Mouse (Mus musculus) forebrain, postnatal 0 days (tissue): ENCODE measurements around the gene Uox. TPM values are rescaled to one million over a fixed set of nuclear protein-coding genes. Genes with fewer than 3 reads are reported as not detected.

Experiments used
- ATAC-seq: fragments of 200-750 bp; cut with Nextera tagmentation; 2 replicates; pipeline ENCODE4 v1.8.0; 2017; ENCODE audit warnings: mild to moderate bottlenecking, moderate library complexity
- DNase-seq: peaks from one replicate; pipeline ENCODE4 v3.0.0-alpha.2; 2015
- H3K27ac ChIP-seq: fragments of 300-500 bp; sonication (generic); 2 replicates; pipeline ENCODE4 v1.5.1; 2014; ENCODE audit warnings: low read depth, mild to moderate bottlenecking, antibody characterized with exemption, low read length, moderate library complexity, mixed read lengths
- H3K27me3 ChIP-seq: fragments of 300-500 bp; sonication (generic); 2 replicates; pipeline ENCODE4 v1.6.1; 2014; ENCODE audit warnings: mild to moderate bottlenecking, low read length, mixed read lengths; ENCODE audit not compliant: insufficient read depth
- H3K36me3 ChIP-seq: fragments of 300-500 bp; sonication (generic); 2 replicates; pipeline ENCODE4 v1.6.1; 2014; ENCODE audit warnings: mild to moderate bottlenecking, moderate library complexity; ENCODE audit not compliant: insufficient read depth
- H3K4me1 ChIP-seq: fragments of 300-500 bp; sonication (generic); 2 replicates; pipeline ENCODE4 v1.6.1; 2014; ENCODE audit warnings: antibody characterized with exemption; ENCODE audit not compliant: insufficient read depth
- H3K4me2 ChIP-seq: fragments of 300-500 bp; sonication (generic); 2 replicates; pipeline ENCODE4 v1.6.1; 2014; ENCODE audit warnings: low read depth, mild to moderate bottlenecking, moderate library complexity
- H3K4me3 ChIP-seq: fragments of 300-500 bp; sonication (generic); 2 replicates; pipeline ENCODE4 v1.5.1; 2014; ENCODE audit warnings: low read depth, low read length, mixed read lengths
- H3K9ac ChIP-seq: fragments of 300-500 bp; sonication (generic); 2 replicates; pipeline ENCODE4 v1.6.1; 2014; ENCODE audit warnings: mild to moderate bottlenecking
- H3K9me3 ChIP-seq: fragments of 300-500 bp; sonication (generic); 2 replicates; pipeline ENCODE4 v1.6.1; 2016; ENCODE audit warnings: low read length
- CTCF ChIP-seq: sonication (generic); IDR thresholded peaks from 2 replicates; pipeline ENCODE4 v1.5.1; 2016; ENCODE audit warnings: antibody characterized with exemption, control low read depth, low read depth
- WGBS: fragments of 180-500 bp; shearing (Covaris S2); extraction: QIAGEN DNeasy Blood & Tissue Kit; methylation state at CpG from one replicate; pipeline ENCODE4 v1.1.7; 2014; 5-methylcytosine and 5-hydroxymethylcytosine counted together
- polyA plus RNA-seq: library from polyadenylated mRNA; unstranded; fragments of >200 nt; fragmentation: Nextera tagmentation; extraction: Ambion mirVana; gene quantifications from 2 replicates; pipeline ENCODE4 v1.2.1, GENCODE M21; 2015
- total RNA-seq: library from RNA; depleted of rRNA; stranded (reverse); fragments of >200 nt; gene quantifications from 2 replicates; pipeline ENCODE4 v1.2.3, GENCODE M21; 2014

Gene Uox
- total and polyA plus RNA-seq, 2 experiments from 2014 or later, result 0.25 to 0.43 TPM

- DNase-seq, result no peak
- Histone ChIP-seq H3K4me1 (no peaks in the 10 kb centered on the region), H3K9me3 (no peaks in the 10 kb centered on the region), H3K4me3 (no peak overlapping the region), H3K9ac (no peak overlapping the region), H3K4me2 (no peak overlapping the region), H3K36me3 (no peaks in the 10 kb centered on the region), H3K27ac (no peak overlapping the region), H3K27me3 (no peaks in the 10 kb centered on the region)
- 59% methylated on average over 7 of the region's 7 CpGs for WGBS
- no peak for TF ChIP-seq CTCF
- no peak for ATAC-seq
These were observed 15.4 kb upstream of the Uox start for GRCm38 (mm10) chr3:146554816-146555215.

GRCm38 (mm10) chr3:146556567-146556966, 13.7 kb upstream of the Uox start:
- Histone ChIP-seq H3K9ac (no peak overlapping the region), H3K4me1 (no peaks in the 10 kb centered on the region), H3K4me3 (no peak overlapping the region), H3K9me3 (no peaks in the 10 kb centered on the region), H3K36me3 (no peaks in the 10 kb centered on the region), H3K27ac (no peak overlapping the region), H3K27me3 (no peaks in the 10 kb centered on the region), H3K4me2 (no peak overlapping the region)
- DNase-seq (no peak), ATAC-seq (no peak)
- TF ChIP-seq CTCF, result 0 out of 2 replicates have a peak, but pooled peaks have one; percentile 7
- WGBS, result 65% methylated on average over 1 of the region's 1 CpGs

- Histone ChIP-seq H3K36me3 (no peaks in the 10 kb centered on the region), H3K9ac (no peak overlapping the region), H3K27me3 (no peaks in the 10 kb centered on the region), H3K27ac (0 out of 2 replicates have a peak overlapping the region, but pooled peaks have one; percentile 0), H3K4me2 (no peak overlapping the region), H3K4me1 (no peaks in the 10 kb centered on the region), H3K9me3 (no peaks in the 10 kb centered on the region), H3K4me3 (no peak overlapping the region)
- DNase-seq, result peak; percentile 26
- no peak for TF ChIP-seq CTCF
- peak; percentile 38; the same call in 1 of the 2 replicates for ATAC-seq
- 76% methylated on average over 6 of the region's 6 CpGs for WGBS
These were observed 12.7 kb upstream of the Uox start for GRCm38 (mm10) chr3:146557507-146557906.

GRCm38 (mm10) chr3:146562936-146563335, 7.3 kb upstream of the Uox start:
- Histone ChIP-seq H3K9ac (no peak overlapping the region), H3K9me3 (no peaks in the 10 kb centered on the region), H3K4me1 (peaks cover 7% of the 10 kb centered on the region; the same call in 1 of the 2 replicates), H3K4me3 (no peak overlapping the region), H3K27ac (no peak overlapping the region), H3K27me3 (no peaks in the 10 kb centered on the region), H3K4me2 (no peak overlapping the region), H3K36me3 (no peaks in the 10 kb centered on the region)
- no peak for DNase-seq
- 93% methylated on average over 7 of the region's 7 CpGs for WGBS
- no peak for ATAC-seq
- no peak for TF ChIP-seq CTCF

- Histone ChIP-seq H3K9ac (peak overlapping the region; percentile 22; the same call in 1 of the 2 replicates), H3K4me2 (0 out of 2 replicates have a peak overlapping the region, but pooled peaks have one; percentile 31), H3K9me3 (no peaks in the 10 kb centered on the region), H3K4me1 (peaks cover 7% of the 10 kb centered on the region; the same call in 1 of the 2 replicates), H3K36me3 (no peaks in the 10 kb centered on the region), H3K4me3 (no peak overlapping the region), H3K27ac (peak overlapping the region; percentile 58; the same call in 1 of the 2 replicates), H3K27me3 (no peaks in the 10 kb centered on the region)
- peak; percentile 93 for DNase-seq
- peak; percentile 78 for TF ChIP-seq CTCF
- WGBS, result 17% methylated on average over 14 of the region's 14 CpGs
- ATAC-seq, result peak; percentile 59; the same call in 1 of the 2 replicates
These were observed 5.8 kb upstream of the Uox start for GRCm38 (mm10) chr3:146564268-146565064.

- WGBS, result 77% methylated on average over 1 of the region's 1 CpGs
- TF ChIP-seq CTCF, result no peak
- Histone ChIP-seq H3K9ac (no peak overlapping the region), H3K4me2 (no peak overlapping the region), H3K9me3 (no peaks in the 10 kb centered on the region), H3K4me1 (peaks cover 7% of the 10 kb centered on the region; the same call in 1 of the 2 replicates), H3K27ac (peak overlapping the region; percentile 58; the same call in 1 of the 2 replicates), H3K4me3 (no peak overlapping the region), H3K27me3 (no peaks in the 10 kb centered on the region), H3K36me3 (no peaks in the 10 kb centered on the region)
- DNase-seq (no peak), ATAC-seq (peak; percentile 37)
These were observed 5.2 kb upstream of the Uox start for GRCm38 (mm10) chr3:146565065-146565411.

GRCm38 (mm10) chr3:146567366-146567765, 2.9 kb upstream of the Uox start:
- 86% methylated on average over 7 of the region's 7 CpGs for WGBS
- H3K27me3 ChIP-seq, result no peaks in the 10 kb centered on the region
- no peaks in the 10 kb centered on the region for H3K9me3 ChIP-seq
- no peak overlapping the region for H3K4me3 ChIP-seq
- H3K27ac ChIP-seq, result no peak overlapping the region
- H3K36me3 ChIP-seq, result no peaks in the 10 kb centered on the region
- H3K4me1 ChIP-seq, result peaks cover 7% of the 10 kb centered on the region; the same call in 1 of the 2 replicates
- no peak overlapping the region for H3K9ac ChIP-seq
- no peak overlapping the region for H3K4me2 ChIP-seq
- DNase-seq, result no peak
- TF ChIP-seq CTCF, result no peak
- no peak for ATAC-seq
